Mouse (Mus musculus) neural tube, embryonic 14.5 days (tissue): ENCODE data around the gene Stk4. TPM values are rescaled to one million over a fixed set of nuclear protein-coding genes. Genes with fewer than 3 reads are reported as not detected.

Experiments
- ATAC-seq: fragments of 200-750 bp; cut with Nextera tagmentation; 2 replicates; pipeline ENCODE4 v1.8.0; 2017; ENCODE audit warnings: low read depth, mild to moderate bottlenecking, moderate TSS enrichment, moderate library complexity
- H3K27ac ChIP-seq: fragments of 300-500 bp; sonication (generic); 2 replicates; pipeline ENCODE4 v1.5.1; 2014; ENCODE audit warnings: low read depth, mild to moderate bottlenecking, control low read depth, low read length, moderate library complexity, mixed read lengths
- H3K27me3 ChIP-seq: fragments of 300-500 bp; sonication (generic); 2 replicates; pipeline ENCODE4 v1.6.1; 2014; ENCODE audit warnings: low read length; ENCODE audit not compliant: control insufficient read depth, insufficient read depth
- H3K36me3 ChIP-seq: fragments of 300-500 bp; sonication (generic); 2 replicates; pipeline ENCODE4 v1.6.1; 2014; ENCODE audit warnings: low read length, mixed read lengths; ENCODE audit not compliant: control insufficient read depth, insufficient read depth
- H3K4me1 ChIP-seq: fragments of 300-500 bp; sonication (generic); 2 replicates; pipeline ENCODE4 v1.6.1; 2014; ENCODE audit warnings: low read length; ENCODE audit not compliant: control insufficient read depth, insufficient read depth
- H3K4me2 ChIP-seq: fragments of 300-500 bp; sonication (generic); 2 replicates; pipeline ENCODE4 v1.6.1; 2014; ENCODE audit warnings: mild to moderate bottlenecking, low read depth, low read length, control low read depth
- H3K4me3 ChIP-seq: fragments of 300-500 bp; sonication (generic); 2 replicates; pipeline ENCODE4 v1.5.1; 2014; ENCODE audit warnings: low read depth, low read length, control low read depth, mixed read lengths
- H3K9ac ChIP-seq: fragments of 300-500 bp; sonication (generic); replicated peaks from 2 replicates; pipeline ENCODE4 v1.6.1; 2014; ENCODE audit warnings: low read depth, mild to moderate bottlenecking, control low read depth, low read length, mixed read lengths
- H3K9me3 ChIP-seq: fragments of 300-500 bp; sonication (generic); 2 replicates; pipeline ENCODE4 v1.6.1; 2016; ENCODE audit warnings: low read length; ENCODE audit not compliant: control insufficient read depth
- WGBS: fragments of 180-500 bp; shearing (Covaris S2); extraction: QIAGEN DNeasy Blood & Tissue Kit; methylation state at CpG from one replicate; pipeline ENCODE4 v1.1.7; 2014; 5-methylcytosine and 5-hydroxymethylcytosine counted together
- polyA plus RNA-seq: library from polyadenylated mRNA; unstranded; fragments of >200 nt; fragmentation: Nextera tagmentation; extraction: Ambion mirVana; gene quantifications from 2 replicates; pipeline ENCODE4 v1.2.1, GENCODE M21; 2014

Stk4 gene
- polyA plus RNA-seq, 1 experiment from 2014 or later: 26.3 TPM

DNA sequence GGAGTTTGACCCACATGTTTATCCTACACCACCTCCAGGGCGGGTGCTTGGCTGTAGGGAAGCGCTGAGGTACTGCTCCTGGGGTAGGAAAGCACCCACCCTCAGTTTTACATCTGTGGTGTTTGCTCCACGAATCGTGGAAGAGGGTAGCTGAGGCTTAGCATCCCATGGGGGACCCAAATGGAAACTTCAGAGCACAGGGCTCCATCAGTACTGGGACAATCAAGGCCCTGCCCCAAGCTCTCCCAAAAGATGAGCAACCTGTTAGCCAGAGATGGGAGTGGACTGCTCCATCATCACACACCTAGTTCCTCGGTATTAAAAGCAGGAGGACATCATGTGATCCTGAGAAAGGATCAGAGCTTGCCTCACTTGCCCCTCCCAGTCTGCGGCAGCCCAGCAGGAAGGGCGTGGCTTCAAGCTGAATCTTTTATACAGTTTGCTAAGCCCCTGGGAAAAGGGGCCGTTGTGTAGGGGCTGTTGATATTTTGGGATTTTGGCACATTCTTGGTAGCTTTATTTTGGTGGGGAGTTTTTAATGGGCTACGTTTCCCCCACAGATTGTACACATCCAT lies 114.1 kb downstream of the Stk4 start:
- Histone ChIP-seq H3K27me3 (no peaks in the 10 kb centered on the region), H3K4me3 (no peak overlapping the region), H3K9me3 (no peaks in the 10 kb centered on the region), H3K9ac (no peak overlapping the region), H3K27ac (no peak overlapping the region), H3K36me3 (no peaks in the 10 kb centered on the region), H3K4me1 (no peaks in the 10 kb centered on the region), H3K4me2 (no peak overlapping the region)
- ATAC-seq: no peak
- 49% methylated on average over 9 of the region's 9 CpGs for WGBS

DNA sequence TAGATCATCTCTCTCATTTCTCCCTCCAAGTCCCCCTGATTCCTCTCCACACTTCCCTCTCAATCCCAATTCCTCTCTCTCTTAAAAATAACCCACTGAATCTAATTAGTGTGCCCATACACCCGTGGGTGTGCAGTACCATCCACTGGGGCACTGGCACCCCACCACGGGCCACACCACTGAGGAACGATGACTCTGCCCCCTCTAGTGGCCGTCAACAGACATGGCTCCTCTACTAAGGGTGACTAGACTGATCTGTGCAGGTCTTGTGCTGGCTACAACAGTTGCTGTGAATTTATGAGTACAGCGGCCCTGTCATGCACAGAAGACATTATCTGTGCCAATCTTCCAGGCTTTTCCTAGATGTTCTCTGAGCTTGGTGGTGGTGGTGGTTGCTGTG lies 118.6 kb downstream of the Stk4 start:
- no peak overlapping the region for H3K4me3 ChIP-seq
- no peaks in the 10 kb centered on the region for H3K36me3 ChIP-seq
- H3K9ac ChIP-seq: no peak overlapping the region
- no peak overlapping the region for H3K4me2 ChIP-seq
- no peak overlapping the region for H3K27ac ChIP-seq
- 29% methylated on average over 5 of the region's 5 CpGs for WGBS
- H3K27me3 ChIP-seq: no peaks in the 10 kb centered on the region
- no peaks in the 10 kb centered on the region for H3K4me1 ChIP-seq
- no peaks in the 10 kb centered on the region for H3K9me3 ChIP-seq
- no peak for ATAC-seq

DNA sequence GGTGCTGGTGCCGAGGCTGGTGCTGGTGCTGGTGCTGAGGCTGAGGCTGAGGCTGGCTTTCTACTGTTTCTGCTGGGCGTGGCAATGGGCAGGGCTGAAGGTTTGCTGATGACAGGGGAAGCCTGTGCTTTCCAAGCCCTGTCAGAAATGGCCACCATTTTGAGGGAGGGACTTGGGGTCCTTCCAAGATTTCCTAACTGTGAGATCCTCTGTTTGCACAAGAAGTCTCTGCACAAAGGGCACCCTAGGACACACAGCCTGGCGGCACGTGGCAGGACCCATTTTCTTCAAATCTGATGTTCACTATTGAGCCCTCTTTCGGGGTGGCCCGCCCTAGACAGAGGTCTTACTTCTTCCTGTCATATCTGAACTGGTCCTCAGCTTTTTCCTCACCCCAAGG lies 120.5 kb downstream of the Stk4 start, which contains the start of gene Wfdc12:
Wfdc12 (minus strand) TSS at position 33 of the 400 bp plus-strand sequence.
- ATAC-seq: no peak
- Histone ChIP-seq H3K9ac (no peak within 1 kb of the TSS), H3K27me3 (no peaks in the 10 kb centered on the region), H3K27ac (no peak within 1 kb of the TSS), H3K9me3 (no peaks in the 10 kb centered on the region), H3K4me1 (no peaks in the 10 kb centered on the region), H3K4me3 (no peak within 1 kb of the TSS), H3K4me2 (no peak within 1 kb of the TSS), H3K36me3 (no peaks in the 10 kb centered on the region)
- WGBS: 89% methylated on average over 6 of the region's 6 CpGs

DNA sequence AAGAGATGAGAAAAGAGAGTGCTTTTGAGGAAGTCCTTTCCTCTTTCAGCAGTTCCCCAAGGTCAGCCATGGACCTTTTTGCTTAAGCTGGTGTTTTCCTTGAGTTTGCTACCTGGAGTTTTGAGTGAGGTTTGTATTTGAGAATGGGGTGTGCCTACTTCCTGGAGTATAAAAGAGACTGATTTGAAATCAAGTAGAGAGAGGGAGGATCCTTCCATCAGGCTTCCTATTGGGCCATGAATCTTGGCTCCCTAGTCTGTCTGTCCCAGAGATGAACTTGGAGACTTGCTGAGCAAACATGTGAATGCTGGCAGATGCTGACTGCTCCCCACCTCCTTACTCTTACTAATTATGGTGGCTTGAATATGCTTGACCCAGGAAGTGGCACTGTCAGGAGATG lies 122.2 kb downstream of the Stk4 start:
- ATAC-seq: no peak
- H3K9me3 ChIP-seq: no peaks in the 10 kb centered on the region
- H3K36me3 ChIP-seq: no peaks in the 10 kb centered on the region
- no peaks in the 10 kb centered on the region for H3K4me1 ChIP-seq
- H3K4me3 ChIP-seq: no peak overlapping the region
- no peak overlapping the region for H3K9ac ChIP-seq
- H3K27me3 ChIP-seq: no peaks in the 10 kb centered on the region
- no peak overlapping the region for H3K27ac ChIP-seq
- H3K4me2 ChIP-seq: no peak overlapping the region

DNA sequence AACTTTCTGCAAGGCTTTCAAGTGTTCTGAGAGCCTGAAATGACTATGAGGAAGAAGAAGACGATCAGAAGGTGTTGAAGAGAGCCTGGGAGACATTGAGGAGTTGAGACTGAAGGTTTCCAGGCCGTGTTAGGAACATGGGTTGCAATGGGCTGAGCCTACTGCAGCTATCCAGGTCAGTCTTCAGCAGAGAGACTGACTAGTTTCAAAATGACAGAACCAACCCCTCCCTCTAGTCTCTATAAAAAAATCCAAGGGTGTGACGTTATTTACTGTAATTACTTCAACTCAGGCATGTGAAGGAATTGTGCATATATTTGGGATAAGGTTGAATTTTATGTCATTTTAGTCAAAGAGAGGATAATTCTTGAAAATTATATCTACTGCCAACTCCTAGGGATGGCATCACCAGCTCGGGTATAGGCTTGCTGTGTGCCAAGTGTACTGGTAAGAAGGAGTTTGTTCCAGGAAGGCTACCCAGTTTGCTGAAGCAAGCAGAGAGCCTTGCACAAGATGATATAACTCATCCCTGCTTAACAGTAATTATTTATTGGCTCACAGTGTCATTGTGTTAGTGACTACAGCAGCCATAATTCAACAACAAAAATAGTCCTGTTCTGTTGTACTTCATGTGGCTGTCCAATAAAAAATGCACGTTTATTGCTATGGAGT lies 125.0 kb downstream of the Stk4 start:
- Histone ChIP-seq H3K27me3 (no peaks in the 10 kb centered on the region), H3K4me3 (no peak overlapping the region), H3K4me1 (no peaks in the 10 kb centered on the region), H3K9me3 (no peaks in the 10 kb centered on the region), H3K4me2 (no peak overlapping the region), H3K36me3 (no peaks in the 10 kb centered on the region), H3K27ac (no peak overlapping the region), H3K9ac (no peak overlapping the region)
- ATAC-seq: no peak
- WGBS: 82% methylated on average over 5 of the region's 5 CpGs

DNA sequence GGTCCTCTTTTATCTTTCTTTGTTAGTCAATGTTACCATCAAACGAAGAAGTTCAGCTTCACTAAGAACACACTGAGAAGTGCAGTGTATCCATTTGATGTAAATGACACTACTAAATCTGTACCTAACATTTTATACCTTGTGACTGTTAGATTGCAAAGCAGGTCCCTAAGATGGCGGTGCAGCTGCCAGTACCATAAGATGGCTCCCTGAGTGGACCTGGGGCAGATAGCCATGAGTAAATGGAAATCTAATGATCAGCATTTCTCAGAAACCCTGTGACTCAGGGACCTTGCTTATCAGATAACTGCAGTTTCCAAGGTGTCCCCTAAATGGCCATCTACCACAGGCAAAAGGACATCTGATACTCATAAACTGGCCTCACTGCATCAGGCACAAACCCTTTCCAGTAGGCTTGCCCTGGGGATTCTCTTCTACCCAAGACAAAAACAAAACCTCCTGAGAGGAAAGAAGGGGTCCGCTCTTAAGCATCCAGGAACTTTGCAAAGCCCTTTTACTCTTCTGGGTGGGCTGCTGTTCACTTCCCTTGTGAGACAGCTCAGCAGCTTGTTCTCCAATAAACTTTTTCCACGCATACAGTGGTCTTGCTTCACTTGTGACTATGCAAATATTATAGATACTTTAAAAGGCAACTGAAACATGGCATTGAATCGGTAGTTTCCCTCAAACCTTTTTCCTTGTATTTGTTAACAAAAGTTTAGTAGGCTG lies 126.0 kb downstream of the Stk4 start:
- Histone ChIP-seq H3K4me3 (no peak overlapping the region), H3K4me1 (no peaks in the 10 kb centered on the region), H3K27me3 (no peaks in the 10 kb centered on the region), H3K36me3 (no peaks in the 10 kb centered on the region), H3K9ac (no peak overlapping the region), H3K9me3 (no peaks in the 10 kb centered on the region), H3K27ac (no peak overlapping the region), H3K4me2 (no peak overlapping the region)
- no peak for ATAC-seq
- 91% methylated on average over 5 of the region's 5 CpGs for WGBS

DNA sequence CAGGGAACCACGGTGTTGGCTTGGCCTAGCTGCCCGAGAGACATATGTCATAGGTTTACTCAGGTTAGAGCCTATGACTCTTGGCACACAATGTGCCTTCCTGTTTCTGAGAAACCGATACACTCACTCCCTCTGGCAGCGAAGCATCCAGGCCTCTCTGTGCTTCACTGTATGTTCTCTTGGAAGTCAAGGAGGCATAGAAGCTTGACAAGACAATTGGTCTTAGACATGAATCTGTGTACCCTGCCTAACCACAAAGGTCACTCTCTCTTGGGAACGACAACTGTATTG lies 126.5 kb downstream of the Stk4 start:
- ATAC-seq: no peak
- H3K4me2 ChIP-seq: no peak overlapping the region
- 89% methylated on average over 5 of the region's 5 CpGs for WGBS
- no peak overlapping the region for H3K27ac ChIP-seq
- H3K36me3 ChIP-seq: no peaks in the 10 kb centered on the region
- no peak overlapping the region for H3K9ac ChIP-seq
- H3K4me3 ChIP-seq: no peak overlapping the region
- H3K4me1 ChIP-seq: no peaks in the 10 kb centered on the region
- no peaks in the 10 kb centered on the region for H3K9me3 ChIP-seq
- H3K27me3 ChIP-seq: no peaks in the 10 kb centered on the region

DNA sequence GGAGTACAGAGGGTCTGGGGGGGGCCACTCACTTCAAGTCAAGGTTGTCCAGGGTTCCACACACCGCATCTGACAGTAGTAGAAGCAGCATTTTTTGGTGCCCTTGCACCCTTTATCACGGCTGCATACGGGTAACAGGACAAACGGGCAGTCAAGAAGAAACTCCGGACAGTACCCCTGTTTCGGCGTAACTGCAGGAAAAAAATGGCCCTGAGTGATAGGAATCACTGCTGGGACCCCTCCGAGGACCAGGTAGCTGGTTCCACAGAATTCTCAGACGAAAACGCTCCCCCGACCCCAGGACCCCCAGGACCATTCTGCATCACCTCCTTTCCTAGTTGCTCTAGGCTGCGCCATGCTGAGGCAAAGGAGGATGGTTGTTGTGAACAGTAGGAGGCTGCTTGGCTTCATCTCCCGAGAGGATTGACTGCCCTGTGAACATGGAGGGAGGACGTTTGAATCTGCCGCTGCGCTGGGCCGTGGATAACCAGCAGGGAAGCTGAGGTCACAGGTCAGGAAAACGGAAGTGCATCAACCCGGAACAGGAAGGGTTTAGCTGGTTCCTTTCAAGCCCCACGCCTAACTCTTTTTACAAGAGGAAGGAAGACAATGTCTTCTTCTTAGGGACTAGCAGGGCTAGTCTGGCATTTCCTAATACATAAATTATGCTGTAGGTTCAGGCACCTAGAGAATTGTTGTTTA lies 129.7 kb downstream of the Stk4 start, which contains the start of gene Wfdc15a:
Wfdc15a (minus strand) TSS at position 505 of the 702 bp plus-strand sequence.
- Histone ChIP-seq H3K27ac (no peak within 1 kb of the TSS), H3K9me3 (no peaks in the 10 kb centered on the region), H3K4me2 (no peak within 1 kb of the TSS), H3K9ac (no peak within 1 kb of the TSS), H3K27me3 (no peaks in the 10 kb centered on the region), H3K4me3 (no peak within 1 kb of the TSS), H3K4me1 (no peaks in the 10 kb centered on the region), H3K36me3 (no peaks in the 10 kb centered on the region)
- 82% methylated on average over 20 of the region's 20 CpGs for WGBS
- ATAC-seq: no peak
